Mouse (Mus musculus) midbrain, postnatal 0 days (tissue): ENCODE measurements around the gene Trim71. TPM values are rescaled to one million over a fixed set of nuclear protein-coding genes. Genes with fewer than 3 reads are reported as not detected.

Source experiments
- ATAC-seq: fragments of 200-750 bp; cut with Nextera tagmentation; 2 replicates; pipeline ENCODE4 v1.8.0; 2017; ENCODE audit warnings: moderate number of reproducible peaks, mild to moderate bottlenecking, moderate TSS enrichment, moderate library complexity; ENCODE audit not compliant: low FRiP score
- DNase-seq: peaks from one replicate; pipeline ENCODE4 v3.0.0-alpha.2; 2015; ENCODE audit warnings: low spot score
- H3K27ac ChIP-seq: fragments of 300-500 bp; sonication (generic); 2 replicates; pipeline ENCODE4 v1.5.1; 2014; ENCODE audit warnings: low read depth, mild to moderate bottlenecking, low read length, mixed read lengths
- H3K27me3 ChIP-seq: fragments of 300-500 bp; sonication (generic); 2 replicates; pipeline ENCODE4 v1.6.1; 2014; ENCODE audit warnings: low read length, control low read depth, mixed read lengths; ENCODE audit not compliant: insufficient read depth
- H3K36me3 ChIP-seq: fragments of 300-500 bp; sonication (generic); 2 replicates; pipeline ENCODE4 v1.6.1; 2014; ENCODE audit warnings: low read length, control low read depth, mixed read lengths; ENCODE audit not compliant: insufficient read depth
- H3K4me1 ChIP-seq: fragments of 300-500 bp; sonication (generic); 2 replicates; pipeline ENCODE4 v1.6.1; 2014; ENCODE audit warnings: mild to moderate bottlenecking, control low read depth, antibody characterized with exemption, low read length, mixed read lengths; ENCODE audit not compliant: insufficient read depth
- H3K4me2 ChIP-seq: fragments of 300-500 bp; sonication (generic); 2 replicates; pipeline ENCODE4 v1.6.1; 2014; ENCODE audit warnings: low read depth, mild to moderate bottlenecking, low read length, mixed read lengths; ENCODE audit not compliant: poor library complexity, severe bottlenecking
- H3K4me3 ChIP-seq: fragments of 300-500 bp; sonication (generic); 2 replicates; pipeline ENCODE4 v1.5.1; 2014; ENCODE audit warnings: low read depth, mild to moderate bottlenecking, low read length, moderate library complexity
- H3K9ac ChIP-seq: fragments of 300-500 bp; sonication (generic); replicated peaks from 2 replicates; pipeline ENCODE4 v1.6.1; 2014; ENCODE audit warnings: mild to moderate bottlenecking, low read length, moderate library complexity, mixed read lengths; ENCODE audit not compliant: poor library complexity, severe bottlenecking
- H3K9me3 ChIP-seq: fragments of 300-500 bp; sonication (generic); 2 replicates; pipeline ENCODE4 v1.6.1; 2016; ENCODE audit warnings: low read length, control low read depth
- CTCF ChIP-seq: IDR thresholded peaks from 2 replicates; pipeline ENCODE4 v1.5.1; 2016; ENCODE audit warnings: antibody characterized with exemption, mild to moderate bottlenecking
- WGBS: fragments of 180-500 bp; shearing (Covaris S2); extraction: QIAGEN DNeasy Blood & Tissue Kit; methylation state at CpG from one replicate; pipeline ENCODE4 v1.1.7; 2014; 5-methylcytosine and 5-hydroxymethylcytosine counted together
- polyA plus RNA-seq: library from polyadenylated mRNA; unstranded; fragments of >200 nt; fragmentation: Nextera tagmentation; extraction: Ambion mirVana; gene quantifications from 2 replicates; pipeline ENCODE4 v1.2.1, GENCODE M21; 2015
- total RNA-seq: library from RNA; depleted of rRNA; stranded (reverse); fragments of >200 nt; gene quantifications from 2 replicates; pipeline ENCODE4 v1.2.3, GENCODE M21; 2014

Trim71 gene
- total and polyA plus RNA-seq, 2 experiments from 2014 or later: 0.14 to 0.27 TPM

GRCm38 (mm10) chr9:114517924-114518497 is 46.2 kb downstream of the Trim71 start:
- ATAC-seq: no peak
- Histone ChIP-seq H3K4me1 (no peaks in the 10 kb centered on the region), H3K4me3 (no peak overlapping the region), H3K27me3 (no peaks in the 10 kb centered on the region), H3K9me3 (peaks cover 6% of the 10 kb centered on the region; the same call in 1 of the 2 replicates), H3K4me2 (no peak overlapping the region), H3K9ac (no peak overlapping the region), H3K36me3 (no peaks in the 10 kb centered on the region), H3K27ac (no peak overlapping the region)
- 82% methylated on average over 13 of the region's 13 CpGs for WGBS
- DNase-seq: no peak
- TF ChIP-seq CTCF: no peak

- Histone ChIP-seq H3K27me3 (no peaks in the 10 kb centered on the region), H3K4me2 (no peak within 1 kb of the TSS), H3K9ac (no peak within 1 kb of the TSS), H3K4me1 (no peaks in the 10 kb centered on the region), H3K36me3 (no peaks in the 10 kb centered on the region), H3K27ac (no peak within 1 kb of the TSS), H3K4me3 (no peak within 1 kb of the TSS), H3K9me3 (peaks cover 12% of the 10 kb centered on the region; the same call in 1 of the 2 replicates)
- ATAC-seq (no peak), DNase-seq (no peak)
- TF ChIP-seq CTCF: no peak
- 78% methylated on average over 11 of the region's 11 CpGs for WGBS
Measured at GRCm38 (mm10) chr9:114515364-114515763, 48.8 kb downstream of the Trim71 start, which contains the start of gene C130032M10Rik. Gene C130032M10Rik (plus strand): TSS chr9:114515697.

- WGBS: 98% methylated on average over 21 of the region's 21 CpGs
- Histone ChIP-seq H3K4me1 (no peaks in the 10 kb centered on the region), H3K27ac (no peak overlapping the region), H3K27me3 (no peaks in the 10 kb centered on the region), H3K4me2 (no peak overlapping the region), H3K4me3 (no peak overlapping the region), H3K9ac (no peak overlapping the region), H3K36me3 (no peaks in the 10 kb centered on the region), H3K9me3 (peaks cover 12% of the 10 kb centered on the region; the same call in 1 of the 2 replicates)
- ATAC-seq (no peak), DNase-seq (no peak)
- no peak for TF ChIP-seq CTCF
Measured at GRCm38 (mm10) chr9:114512831-114513230, 51.3 kb downstream of the Trim71 start.

- Histone ChIP-seq H3K4me3 (no peak overlapping the region), H3K27me3 (no peaks in the 10 kb centered on the region), H3K9ac (no peak overlapping the region), H3K36me3 (no peaks in the 10 kb centered on the region), H3K9me3 (peaks cover 12% of the 10 kb centered on the region; the same call in 1 of the 2 replicates), H3K4me1 (no peaks in the 10 kb centered on the region), H3K27ac (no peak overlapping the region), H3K4me2 (no peak overlapping the region)
- ATAC-seq (no peak), DNase-seq (no peak)
- 97% methylated on average over 9 of the region's 9 CpGs for WGBS
- no peak for TF ChIP-seq CTCF
Measured at GRCm38 (mm10) chr9:114509785-114510184, 54.4 kb downstream of the Trim71 start.

- ATAC-seq: no peak
- H3K9ac ChIP-seq: no peak overlapping the region
- no peak for DNase-seq
- no peak overlapping the region for H3K27ac ChIP-seq
- no peaks in the 10 kb centered on the region for H3K4me1 ChIP-seq
- H3K9me3 ChIP-seq: 0 out of 2 replicates have a peak, but pooled peaks cover under 1% of the 10 kb centered on the region
- H3K4me3 ChIP-seq: no peak overlapping the region
- TF ChIP-seq CTCF: no peak
- no peaks in the 10 kb centered on the region for H3K27me3 ChIP-seq
- H3K4me2 ChIP-seq: no peak overlapping the region
- no peaks in the 10 kb centered on the region for H3K36me3 ChIP-seq
- 92% methylated on average over 9 of the region's 9 CpGs for WGBS
Measured at GRCm38 (mm10) chr9:114507421-114507820, 56.7 kb downstream of the Trim71 start.

- no peak overlapping the region for H3K27ac ChIP-seq
- no peaks in the 10 kb centered on the region for H3K36me3 ChIP-seq
- no peak for ATAC-seq
- no peak overlapping the region for H3K4me3 ChIP-seq
- 87% methylated on average over 4 of the region's 4 CpGs for WGBS
- H3K9me3 ChIP-seq: no peaks in the 10 kb centered on the region
- DNase-seq: no peak
- no peak for TF ChIP-seq CTCF
- no peak overlapping the region for H3K9ac ChIP-seq
- no peak overlapping the region for H3K4me2 ChIP-seq
- no peaks in the 10 kb centered on the region for H3K27me3 ChIP-seq
- no peaks in the 10 kb centered on the region for H3K4me1 ChIP-seq
Measured at GRCm38 (mm10) chr9:114506564-114506963, 57.6 kb downstream of the Trim71 start.
